Mouse (Mus musculus) layer of hippocampus, adult 6 months (tissue): ENCODE data around the gene Tsku. TPM values are rescaled to one million over a fixed set of nuclear protein-coding genes. Genes with fewer than 3 reads are reported as not detected.

Experiments
- long read RNA-seq, 2 experiments: library from polyadenylated mRNA; unstranded; transcript quantifications; one replicate each; pipeline ENCODE4 v2.0.0; 2019 to 2020
- polyA plus RNA-seq: library from polyadenylated mRNA; unstranded; fragments of <200 nt; fragmentation: Nextera tagmentation; gene quantifications from 2 replicates; pipeline ENCODE4 v1.2.3, GENCODE M21; 2021

Gene Tsku
- 2.5 and 4.2 TPM in 2 replicates for polyA plus RNA-seq
- long read RNA-seq, experiment 1, partial matches to known transcripts, result 0 of 2 reads
- long read RNA-seq, experiment 1, other reads (novel, unspliced or antisense), result 1 of 2 reads
- long read RNA-seq, experiment 2, partial matches to known transcripts, result 0 of 4 reads
- long read RNA-seq, experiment 2, other reads (novel, unspliced or antisense), result 0 of 4 reads

GRCm38 (mm10) chr7:98361063-98361652 lies at the start of gene Tsku:
Gene Tsku (minus strand): TSS chr7:98361328.

GRCm38 (mm10) chr7:98321083-98321482 lies 40.0 kb downstream of the Tsku start, which contains the start of gene Acer3:
Gene Acer3 (minus strand): TSS chr7:98321208.

Other genes starting within 250 kb of the Tsku start
- 6.1 and 8.1 TPM in 2 replicates for gene Myo7a, start 241.8 kb downstream of the Tsku start, polyA plus RNA-seq
- 0.29 and 0.39 TPM in 2 replicates for gene Omp, start 215.8 kb downstream of the Tsku start, polyA plus RNA-seq
- 17.0 and 17.2 TPM in 2 replicates for gene Capn5, start 183.1 kb downstream of the Tsku start, polyA plus RNA-seq
- 0.39 and 0.44 TPM in 2 replicates for gene B3gnt6, start 161.8 kb downstream of the Tsku start, polyA plus RNA-seq
- gene Acer3, start 40.1 kb downstream of the Tsku start, polyA plus RNA-seq, result 13.0 and 15.4 TPM in 2 replicates
- gene Gucy2d, start 79.1 kb upstream of the Tsku start, polyA plus RNA-seq, result not detected in 2 replicates
- gene Lrrc32, start 128.0 kb upstream of the Tsku start, polyA plus RNA-seq, result 0.79 and 1.0 TPM in 2 replicates